Mouse (Mus musculus): ENCODE data around the gene Capn8.

Gene Capn8

DNA sequence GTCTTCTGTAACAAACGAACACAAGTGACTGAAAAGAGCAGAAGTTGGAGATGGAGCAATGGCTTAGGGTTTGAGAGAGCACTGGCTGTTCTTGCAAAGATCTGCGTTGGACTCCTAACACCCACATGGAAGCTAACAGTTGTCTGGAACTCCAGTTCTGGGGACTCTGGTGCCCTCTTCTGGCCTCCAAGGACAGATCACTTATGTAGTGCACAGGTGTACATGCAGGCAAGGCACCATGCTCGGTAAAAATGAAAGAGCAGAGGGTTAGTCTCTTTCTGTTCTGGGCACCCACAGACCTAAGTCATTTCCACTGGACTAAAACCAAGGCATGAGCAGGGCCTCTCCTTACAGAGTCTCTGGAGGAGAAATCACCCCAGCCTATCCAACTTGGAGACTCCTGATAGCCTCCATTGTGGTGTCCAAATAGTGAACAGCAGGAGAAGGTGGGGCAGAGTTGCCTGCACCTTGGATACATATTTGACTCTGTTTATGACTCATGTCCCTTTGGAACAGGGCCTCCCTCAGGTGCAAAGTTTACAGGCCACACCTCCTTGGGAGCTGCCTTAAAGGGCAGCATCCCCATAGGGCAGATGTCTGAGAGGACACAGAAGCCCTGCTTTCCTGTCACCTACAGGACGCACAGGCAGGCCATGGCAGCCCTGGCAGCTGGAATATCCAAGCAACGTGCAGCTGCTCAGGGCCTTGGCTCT is at the start of gene Capn8:
Gene Capn8, plus strand, starts transcription at position 600 of the 713 bp plus-strand sequence.
- peak in 1 of 2 experiments; percentile 49 for DNase-seq

GRCm38 (mm10) chr1:182516758-182517676 is 47.8 kb upstream of the Capn8 start, which contains the start of gene Capn2:
Gene Capn2 (minus strand): TSS chr1:182517608.
- peak; percentile 89 to 93 for DNase-seq

DNA sequence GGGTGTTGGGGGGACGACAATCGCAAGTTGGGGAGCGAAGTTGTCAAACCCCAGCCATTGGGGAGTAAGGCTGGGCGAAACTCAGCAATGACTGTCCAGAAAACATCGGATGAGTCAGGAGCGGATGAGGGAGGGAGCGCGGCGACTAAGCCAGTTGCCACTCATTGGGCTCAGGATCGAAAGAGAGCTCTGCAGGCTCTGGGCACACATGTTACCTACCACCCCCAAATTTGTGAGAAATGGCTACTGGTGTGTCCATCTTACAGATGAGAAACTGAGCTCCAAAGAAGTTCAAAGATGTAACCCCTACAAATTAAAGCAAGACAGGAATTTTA is 47.2 kb upstream of the Capn8 start:
- no peak for DNase-seq

GRCm38 (mm10) chr1:182518143-182518680 is 46.6 kb upstream of the Capn8 start:
- no peak for DNase-seq

DNA sequence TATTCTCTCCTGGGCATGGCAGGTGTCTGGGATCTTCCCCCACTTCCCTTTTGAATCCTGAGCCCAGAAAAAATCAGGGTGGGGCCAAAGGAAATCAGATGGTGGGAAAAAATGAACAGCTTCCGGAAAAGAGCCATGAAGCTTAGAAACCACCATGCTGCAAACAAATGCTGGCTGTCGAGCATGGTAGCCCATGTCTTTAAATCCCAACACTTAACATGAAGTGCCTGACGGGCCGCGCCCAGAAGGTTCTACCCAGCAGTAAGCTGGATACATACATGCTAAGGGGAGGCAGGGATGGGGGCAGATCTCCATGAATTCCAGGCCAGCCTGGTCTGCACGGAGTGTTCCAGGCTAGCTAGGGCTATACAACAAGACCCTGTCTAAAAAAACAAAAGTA is 46.0 kb upstream of the Capn8 start:
- no peak for DNase-seq

DNA sequence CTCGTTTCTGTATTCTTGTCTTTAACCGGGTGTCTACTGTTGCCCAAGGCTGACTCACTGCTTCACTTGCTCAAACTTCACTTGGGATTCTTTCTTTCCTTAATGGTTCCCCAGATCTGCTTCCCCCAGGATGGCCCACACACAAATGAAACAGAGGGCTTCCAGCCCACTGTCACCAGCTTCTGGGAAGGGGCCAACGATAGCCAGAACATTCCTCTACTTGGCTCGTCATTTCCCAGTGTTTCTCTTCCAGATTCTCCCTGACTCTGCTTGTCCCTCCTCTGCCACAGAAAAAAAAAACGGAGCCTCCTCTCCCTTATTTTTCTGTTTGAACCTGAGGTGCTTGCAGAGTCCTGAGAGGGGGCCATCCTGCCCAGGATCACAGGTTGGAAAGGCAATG is 45.5 kb upstream of the Capn8 start:
- no peak for DNase-seq

DNA sequence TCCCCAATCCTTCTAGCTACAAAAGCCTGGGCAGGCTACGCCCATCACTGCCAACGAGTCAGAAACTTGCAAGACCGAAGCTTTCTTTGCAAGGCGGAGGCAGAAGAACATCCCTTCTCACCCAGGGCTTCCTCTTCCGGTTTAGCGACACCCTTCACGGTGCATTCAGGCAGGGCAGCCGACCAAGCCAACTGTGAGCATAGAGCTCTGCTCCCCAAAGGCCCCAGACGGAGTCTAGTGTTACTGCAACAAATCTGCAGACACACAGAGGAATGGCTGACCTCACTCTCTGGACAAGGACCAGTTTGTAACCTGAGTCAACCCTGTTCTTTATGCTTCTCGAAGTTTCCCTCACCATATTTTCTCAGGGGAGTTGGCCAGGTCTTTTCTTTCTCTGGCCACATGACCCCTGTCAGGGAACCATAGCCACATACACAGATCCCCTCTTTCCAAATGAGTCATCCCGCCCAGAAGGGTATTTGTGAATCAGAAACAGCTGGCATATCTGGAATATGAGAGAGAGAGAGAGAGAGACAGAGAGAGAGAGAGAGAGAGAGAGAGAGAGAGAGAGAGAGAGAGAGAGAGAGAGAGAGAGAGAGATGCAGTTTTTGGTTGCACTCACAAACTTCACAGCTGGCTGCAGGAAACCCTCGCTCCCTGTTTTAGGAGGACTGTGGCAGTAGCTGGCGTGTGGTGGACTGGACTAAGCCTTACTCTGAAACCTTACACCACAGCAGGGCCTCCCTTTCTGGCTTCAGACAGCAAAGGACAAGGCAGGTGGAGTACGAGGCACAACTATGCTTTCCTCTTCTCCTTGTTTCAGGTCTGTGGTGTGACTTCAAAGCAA is 44.5 kb upstream of the Capn8 start:
- peak; percentile 44 to 68 for DNase-seq

DNA sequence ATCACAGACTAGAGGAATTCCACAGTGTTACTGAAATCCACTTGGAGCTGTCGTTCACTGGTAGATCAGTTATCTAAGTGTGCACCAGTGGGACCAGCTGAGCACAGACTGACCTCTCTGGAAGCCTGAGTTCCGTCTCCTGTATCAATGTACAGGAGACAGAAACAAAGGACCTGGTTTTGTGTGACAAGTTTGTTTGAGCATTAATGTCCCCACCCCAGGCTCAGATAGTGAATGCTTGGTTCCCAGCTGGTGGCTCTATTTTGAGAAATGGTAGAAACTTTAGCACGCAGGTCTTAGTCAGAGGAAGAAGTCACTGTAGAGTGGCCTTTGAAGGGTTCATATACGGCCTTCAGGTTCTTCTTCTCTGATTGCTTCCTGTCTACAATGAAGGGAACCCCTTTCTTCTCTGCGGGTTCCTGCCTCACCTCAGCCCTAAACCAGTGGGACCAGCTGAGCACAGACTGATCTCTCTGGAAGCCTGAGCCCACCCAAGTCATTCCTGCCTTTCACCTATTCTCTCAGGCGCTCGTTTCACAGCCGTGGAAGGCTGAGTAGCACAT is 43.8 kb upstream of the Capn8 start:
- DNase-seq: no peak

- no peak for DNase-seq
These were observed 41.8 kb upstream of the Capn8 start for GRCm38 (mm10) chr1:182522961-182523360.

DNA sequence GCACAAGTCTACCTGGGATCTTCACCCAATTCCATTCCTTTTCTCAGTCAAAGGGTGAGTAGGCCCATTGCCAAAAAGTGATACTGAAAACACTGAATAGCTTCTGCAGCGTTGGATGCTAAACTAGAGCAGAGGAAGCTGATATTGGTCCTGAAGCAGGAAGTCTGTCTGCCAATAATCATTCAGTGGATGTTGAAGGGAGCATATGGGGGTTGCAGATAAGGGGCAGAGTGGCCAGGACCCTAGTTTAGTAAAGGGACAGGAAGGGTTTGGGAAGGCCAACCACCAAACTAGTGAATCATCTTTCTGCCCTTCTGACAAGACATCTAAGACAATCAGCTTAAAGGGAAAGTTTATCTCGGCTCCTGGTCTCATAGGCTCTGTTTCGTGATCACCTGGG is 41.1 kb upstream of the Capn8 start:
- no peak for DNase-seq

DNA sequence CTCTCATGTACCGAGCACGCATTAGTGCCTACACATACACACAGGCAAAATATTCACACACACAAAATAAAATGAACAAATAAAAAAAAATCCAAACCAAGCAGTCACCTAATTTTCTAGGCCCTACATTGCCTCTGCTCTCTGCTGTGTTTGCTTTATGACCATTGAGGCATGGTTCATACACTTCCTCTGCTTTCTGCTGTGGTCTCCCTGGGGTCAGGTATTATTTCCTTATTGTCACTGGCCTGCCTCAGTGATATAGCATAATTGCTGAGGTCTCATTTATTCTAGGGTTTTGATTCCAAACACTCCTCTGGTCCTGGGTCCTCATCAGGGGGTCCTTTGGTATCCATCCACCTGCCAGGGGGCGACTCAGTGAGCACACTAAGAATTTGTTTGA is 39.2 kb upstream of the Capn8 start:
- no peak for DNase-seq

DNA sequence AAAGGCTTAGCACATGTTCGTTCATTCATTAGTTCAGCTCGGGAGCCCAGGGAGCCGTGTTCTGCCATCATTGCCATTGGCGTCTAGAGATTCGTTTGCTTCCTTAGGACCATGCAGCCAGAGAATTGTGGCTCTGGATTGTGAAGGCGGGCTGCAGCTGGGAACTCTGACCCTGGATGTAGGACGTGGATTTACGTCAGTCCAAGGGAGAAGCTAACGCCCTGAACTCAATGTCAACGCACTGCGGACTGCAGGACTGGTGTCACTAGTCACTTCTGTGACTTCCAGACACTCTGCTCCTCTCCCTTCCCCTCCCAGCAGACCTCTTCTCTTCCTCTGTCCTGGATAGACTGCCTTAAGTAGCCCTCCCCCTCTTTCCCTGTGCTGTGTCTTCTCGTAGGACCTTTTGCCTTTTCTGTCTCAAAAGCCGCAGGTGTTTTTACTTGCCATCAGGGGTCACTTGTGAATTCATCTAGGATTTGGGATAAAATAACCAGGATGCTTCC is 37.5 kb upstream of the Capn8 start:
- DNase-seq: no peak

- DNase-seq: peak; percentile 26 to 59
These were observed 36.6 kb upstream of the Capn8 start for GRCm38 (mm10) chr1:182527921-182528858.

DNA sequence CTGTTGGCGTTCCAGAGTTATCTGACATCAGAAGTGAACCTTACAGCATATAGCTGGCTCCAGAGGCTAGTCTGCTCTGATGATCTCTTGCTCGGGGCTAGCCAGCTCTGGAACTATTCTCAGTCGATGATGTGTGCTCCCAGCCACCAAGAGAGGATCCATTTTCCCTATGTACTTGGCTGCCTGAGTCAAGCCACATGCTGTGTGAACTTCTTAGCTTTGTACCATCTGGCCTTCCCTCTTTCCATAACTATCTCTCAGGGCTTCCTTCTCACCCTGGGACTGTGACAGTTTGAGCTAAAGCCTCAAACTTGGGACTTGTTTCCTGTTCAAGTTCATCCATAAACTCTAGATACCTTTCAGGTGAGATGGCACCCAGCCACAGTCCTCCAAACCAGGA is 31.2 kb upstream of the Capn8 start:
- DNase-seq: no peak

DNA sequence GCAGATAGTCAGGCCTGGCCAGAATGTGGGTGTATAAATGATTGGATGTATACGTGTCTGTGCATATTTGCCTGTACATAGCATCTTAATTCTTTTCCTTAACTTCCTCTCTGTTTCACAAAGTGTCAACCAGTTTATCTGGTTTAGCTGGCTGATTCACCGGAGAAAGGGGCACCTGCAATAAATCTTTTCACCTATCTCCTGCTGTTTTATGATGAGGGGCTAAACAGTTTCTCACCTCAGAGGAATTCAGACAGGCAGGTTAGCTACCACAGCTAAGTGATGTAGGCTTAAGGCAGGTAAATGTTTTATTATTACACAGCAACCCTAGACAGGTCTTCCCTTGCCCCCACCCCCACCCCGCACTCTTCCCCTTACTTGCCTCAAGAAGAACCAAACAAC is 29.7 kb upstream of the Capn8 start:
- DNase-seq: no peak

DNA sequence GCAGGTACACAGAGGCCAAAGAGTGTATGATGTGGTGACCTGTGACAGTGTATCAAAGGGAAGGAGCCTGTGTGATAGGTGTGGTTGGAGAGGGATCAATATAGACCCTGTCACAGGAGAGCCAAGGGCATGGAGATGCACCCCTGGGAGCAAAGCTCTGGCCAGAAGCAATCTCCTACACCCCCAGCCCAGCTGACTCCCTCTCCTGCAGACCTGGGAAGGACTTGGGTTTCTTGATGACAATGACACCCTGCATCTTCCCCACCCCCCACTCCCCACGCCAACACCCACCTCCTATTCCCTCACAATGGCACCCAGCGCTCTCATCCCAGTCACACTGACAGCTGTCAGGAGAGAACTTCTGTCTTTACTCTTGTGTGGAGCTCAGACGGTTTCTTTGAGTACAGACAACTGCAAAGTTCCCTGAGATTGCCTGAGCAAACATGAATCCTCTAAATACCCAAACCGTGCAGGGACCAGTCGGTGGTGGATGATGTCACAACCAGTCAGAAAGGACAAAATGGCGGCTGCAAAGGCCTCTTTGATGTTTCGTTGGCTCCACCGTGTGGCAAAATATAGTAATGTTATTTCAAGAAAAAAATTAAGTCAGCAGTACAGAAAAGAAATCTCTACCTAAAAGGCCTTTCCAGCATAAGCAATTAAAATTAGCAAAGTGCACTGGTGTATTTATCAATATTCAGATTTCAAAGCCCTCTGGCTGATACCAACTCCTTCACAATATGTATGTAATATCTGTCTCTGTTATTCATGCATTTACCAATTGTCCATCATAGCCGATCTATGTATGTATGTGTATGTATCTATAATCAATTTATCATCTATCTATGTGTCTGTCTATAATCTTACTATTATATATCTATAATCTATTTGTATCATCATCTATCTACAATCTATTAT is 25.5 kb upstream of the Capn8 start:
- peak; percentile 82 to 83 for DNase-seq

DNA sequence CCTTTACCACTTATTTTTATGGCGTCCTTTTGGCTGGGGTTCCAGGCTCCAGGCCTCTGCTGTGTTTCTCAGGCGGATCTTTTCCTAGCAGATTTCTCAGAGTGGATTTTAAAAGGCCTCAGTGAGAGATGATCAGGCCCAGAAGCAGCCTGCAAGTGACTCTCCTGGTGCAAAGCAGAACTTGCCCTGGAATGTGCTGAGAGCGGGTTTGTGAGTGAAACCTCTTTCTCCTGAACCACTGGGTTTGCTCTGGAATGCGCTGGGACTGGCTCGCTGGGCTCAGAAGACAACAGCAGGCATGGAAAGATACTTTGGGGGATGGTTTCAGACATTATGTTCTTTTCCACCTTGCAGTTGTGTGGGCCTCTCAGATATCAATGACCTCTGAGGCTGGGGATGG is 22.7 kb upstream of the Capn8 start:
- no peak for DNase-seq

- DNase-seq: no peak
These were observed 21.7 kb upstream of the Capn8 start for GRCm38 (mm10) chr1:182543136-182543535.

GRCm38 (mm10) chr1:182543906-182544305 is 20.9 kb upstream of the Capn8 start:
- no peak for DNase-seq

DNA sequence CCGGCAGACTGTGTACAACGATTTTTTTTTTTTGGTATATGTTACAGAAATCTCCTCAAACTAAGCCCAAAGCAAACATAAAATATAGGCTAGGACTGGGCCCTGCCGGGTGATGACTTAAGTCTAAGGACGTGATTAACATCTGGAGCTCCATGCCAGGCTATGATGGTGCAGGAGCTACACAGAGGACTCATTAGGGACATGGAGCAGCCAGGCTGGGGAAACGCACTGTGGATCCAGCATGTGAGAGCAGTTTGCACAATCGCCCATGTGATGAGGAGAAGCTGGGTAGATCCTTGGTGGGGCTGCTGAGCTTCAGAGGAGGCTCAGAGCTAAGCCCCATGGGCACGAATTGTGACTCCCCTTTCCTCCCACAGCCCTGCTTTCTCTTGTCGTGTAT is 14.0 kb upstream of the Capn8 start:
- no peak for DNase-seq
